Mouse (Mus musculus) macrophage (primary cell): ENCODE measurements around the gene Enpp1. TPM values are rescaled to one million over a fixed set of nuclear protein-coding genes. Genes with fewer than 3 reads are reported as not detected.

Experiments
- H3K27ac ChIP-seq: fragments of 350-480 bp; formaldehyde crosslinking; 2 replicates; pipeline ENCODE4 v1.9.0; 2021
- H3K36me3 ChIP-seq: fragments of 350-480 bp; formaldehyde crosslinking; 2 replicates; pipeline ENCODE4 v1.9.0; 2021; ENCODE audit errors: inconsistent target
- H3K4me3 ChIP-seq: fragments of 350-480 bp; formaldehyde crosslinking; 2 replicates; pipeline ENCODE4 v1.9.0; 2021; ENCODE audit errors: inconsistent target
- H3K79me2 ChIP-seq: fragments of 350-480 bp; formaldehyde crosslinking; 2 replicates; pipeline ENCODE4 v1.9.0; 2021; ENCODE audit errors: inconsistent target
- WGBS: methylation state at CpG from one replicate; pipeline ENCODE4 v1.1.7; 2026; ENCODE audit warnings: inconsistent platforms; ENCODE audit not compliant: missing documents; 5-methylcytosine and 5-hydroxymethylcytosine counted together
- polyA plus RNA-seq: library from polyadenylated mRNA; stranded (reverse); fragments of 250-400 nt; gene quantifications from 3 replicates; pipeline ENCODE4 v1.2.4, GENCODE M21; 2018; ENCODE audit warnings: inconsistent platforms
- total RNA-seq, 78 experiments: library from RNA; depleted of rRNA; stranded (reverse); fragments of 250-400 nt; gene quantifications; 1 replicate in 9 of 78; 2 replicates in 24 of 78; 3 replicates in 43 of 78; 4 replicates in 2 of 78; pipeline ENCODE4 v1.2.4; 2018; ENCODE audit warnings: inconsistent platforms in 56 of 78

Enpp1 gene
- total RNA-seq (2018; cell fraction: chromatin; rRNA removed) = 10 to 100 TPM in 9 of 26 experiments, 1 to 10 TPM in 17; 1.4 to 28.0 (median 8.0) TPM
- 10 to 100 TPM in 13 of 26 experiments, 1 to 10 TPM in 13; 5.0 to 20.6 (median 11.2) TPM for total RNA-seq (2018; cell fraction: cytosol; rRNA removed)
- total RNA-seq (2018; cell fraction: nucleus; rRNA removed) = 10 to 100 TPM in 18 of 26 experiments, 1 to 10 TPM in 8; 6.1 to 32.6 (median 10.9) TPM
- 14.4 to 16.1 TPM (median 15.6 TPM) in 3 replicates for polyA plus RNA-seq

DNA sequence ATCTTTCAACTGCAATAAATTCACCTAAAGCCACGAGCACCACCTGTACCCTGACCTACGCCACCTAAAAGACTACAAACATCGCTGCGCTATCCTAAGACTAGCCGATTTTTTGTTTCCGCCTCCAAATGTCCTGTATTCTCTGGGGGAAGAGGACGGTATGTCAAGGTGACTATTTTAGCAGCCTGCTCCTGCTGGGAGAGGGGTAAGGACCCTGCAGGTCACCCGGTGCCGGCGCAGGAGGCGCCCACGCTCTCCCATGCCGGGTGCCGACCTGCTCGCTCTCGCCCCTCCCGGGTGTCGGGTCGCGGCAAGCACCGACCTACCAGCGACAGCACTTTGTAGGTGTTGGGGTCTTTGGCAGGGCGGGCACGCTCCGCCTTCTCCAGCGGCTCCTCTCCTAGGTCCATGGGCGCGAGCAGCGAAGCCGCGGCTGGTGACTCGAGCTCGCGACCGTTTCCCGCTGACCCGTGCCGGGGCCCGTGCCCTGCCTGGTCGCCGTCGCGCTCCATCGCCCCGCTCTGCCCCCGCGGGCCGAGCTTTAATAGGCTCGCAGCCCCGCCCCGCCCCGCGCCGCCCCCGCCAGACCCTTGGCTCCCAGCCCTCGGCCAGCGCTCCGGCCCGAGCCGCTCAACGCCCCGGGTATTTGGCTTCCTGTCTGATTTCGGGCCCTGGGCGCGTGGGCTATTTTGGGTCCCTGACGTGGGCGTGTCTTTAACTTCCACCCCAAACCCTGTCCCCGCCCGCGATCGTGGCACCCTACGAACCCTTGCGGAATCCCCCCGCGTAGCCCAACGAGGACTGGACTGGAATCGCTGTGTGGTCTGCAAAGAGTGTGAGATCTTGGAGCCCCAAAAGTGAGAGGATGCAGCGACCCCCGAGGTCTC, at the start of gene Enpp1:
Gene Enpp1 (minus strand): TSS at position 680 of the 887 bp plus-strand sequence.
- H3K4me3 ChIP-seq = peak within 1 kb of the TSS; percentile 55
- H3K79me2 ChIP-seq = no peaks in the 10 kb centered on the region; the same call in 1 of the 2 replicates
- H3K36me3 ChIP-seq = no peaks in the 10 kb centered on the region
- peak within 1 kb of the TSS; percentile 13; the same call in 1 of the 2 replicates for H3K27ac ChIP-seq
- WGBS = 2% methylated on average over 76 of the region's 79 CpGs

DNA sequence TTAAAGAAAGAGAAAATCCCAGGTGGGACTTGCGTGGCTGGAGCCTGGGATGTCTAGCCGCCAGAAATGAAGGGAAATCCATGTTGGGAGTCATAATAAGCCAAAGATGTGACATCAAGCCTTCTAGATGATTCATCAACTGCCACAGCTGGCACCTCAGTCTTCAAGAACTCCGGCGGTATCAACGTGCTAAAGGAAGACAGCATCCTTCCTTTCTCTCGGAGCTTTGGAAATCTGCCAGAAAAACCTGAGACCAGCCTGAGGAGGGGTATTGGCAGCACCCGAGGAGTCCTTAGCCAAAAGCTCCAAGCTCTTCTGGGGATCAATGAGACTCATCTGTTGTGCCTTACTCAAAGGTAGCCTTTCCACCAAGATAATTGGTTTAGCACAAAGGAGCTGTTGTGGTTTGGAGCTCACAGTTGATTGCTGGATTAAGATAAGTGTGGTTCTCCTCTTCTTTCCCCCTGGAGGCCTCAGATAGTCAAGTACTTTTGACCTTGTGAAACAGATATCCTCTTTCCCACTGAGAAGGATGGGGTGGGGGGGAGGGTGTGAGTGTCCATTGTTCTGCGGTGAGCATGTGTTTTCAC, 46.5 kb upstream of the Enpp1 start:
- no peak overlapping the region for H3K27ac ChIP-seq
- no peaks in the 10 kb centered on the region for H3K79me2 ChIP-seq
- no peaks in the 10 kb centered on the region for H3K36me3 ChIP-seq
- H3K4me3 ChIP-seq = no peak overlapping the region
- WGBS = 85% methylated on average over 8 of the region's 8 CpGs

DNA sequence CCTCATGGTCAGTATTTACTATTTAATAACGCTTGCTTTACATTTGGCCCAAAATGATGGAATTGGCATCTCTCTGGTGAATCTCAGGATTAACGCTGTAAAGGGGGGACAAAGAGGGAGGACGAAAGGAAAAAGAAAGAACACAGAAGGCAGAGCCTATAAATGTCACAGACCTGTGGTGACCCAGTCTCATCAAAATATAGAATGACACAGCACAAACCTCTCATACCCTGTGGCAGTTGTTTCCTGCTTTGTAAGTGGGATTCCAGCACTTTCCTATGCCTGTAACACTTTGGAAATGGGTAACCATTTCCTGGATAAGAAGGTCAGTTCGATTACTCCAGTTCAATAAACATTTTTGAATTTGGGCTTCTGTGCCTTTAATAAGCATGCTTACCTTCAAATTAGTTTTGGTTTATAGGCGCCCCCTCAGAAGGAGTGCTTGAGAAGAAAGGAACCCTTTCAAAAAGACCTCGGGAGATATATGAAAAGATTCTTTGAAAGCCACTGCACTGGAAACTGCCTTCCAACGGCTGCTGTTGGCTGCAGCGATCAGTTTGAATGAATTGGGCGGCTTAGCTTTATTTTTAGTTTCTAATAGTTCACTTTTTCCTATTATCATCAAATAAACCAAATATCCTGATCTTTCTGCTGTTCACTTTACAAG, 43.0 kb upstream of the Enpp1 start:
- no peak overlapping the region for H3K27ac ChIP-seq
- H3K4me3 ChIP-seq = no peak overlapping the region
- H3K79me2 ChIP-seq = no peaks in the 10 kb centered on the region
- WGBS = 59% methylated on average over 9 of the region's 9 CpGs
- no peaks in the 10 kb centered on the region for H3K36me3 ChIP-seq

- no peaks in the 10 kb centered on the region for H3K79me2 ChIP-seq
- H3K4me3 ChIP-seq = no peak overlapping the region
- WGBS = 41% methylated on average over 11 of the region's 11 CpGs
- no peaks in the 10 kb centered on the region for H3K36me3 ChIP-seq
- no peak overlapping the region for H3K27ac ChIP-seq
These were observed 42.4 kb upstream of the Enpp1 start for GRCm38 (mm10) chr10:24754251-24754835.

DNA sequence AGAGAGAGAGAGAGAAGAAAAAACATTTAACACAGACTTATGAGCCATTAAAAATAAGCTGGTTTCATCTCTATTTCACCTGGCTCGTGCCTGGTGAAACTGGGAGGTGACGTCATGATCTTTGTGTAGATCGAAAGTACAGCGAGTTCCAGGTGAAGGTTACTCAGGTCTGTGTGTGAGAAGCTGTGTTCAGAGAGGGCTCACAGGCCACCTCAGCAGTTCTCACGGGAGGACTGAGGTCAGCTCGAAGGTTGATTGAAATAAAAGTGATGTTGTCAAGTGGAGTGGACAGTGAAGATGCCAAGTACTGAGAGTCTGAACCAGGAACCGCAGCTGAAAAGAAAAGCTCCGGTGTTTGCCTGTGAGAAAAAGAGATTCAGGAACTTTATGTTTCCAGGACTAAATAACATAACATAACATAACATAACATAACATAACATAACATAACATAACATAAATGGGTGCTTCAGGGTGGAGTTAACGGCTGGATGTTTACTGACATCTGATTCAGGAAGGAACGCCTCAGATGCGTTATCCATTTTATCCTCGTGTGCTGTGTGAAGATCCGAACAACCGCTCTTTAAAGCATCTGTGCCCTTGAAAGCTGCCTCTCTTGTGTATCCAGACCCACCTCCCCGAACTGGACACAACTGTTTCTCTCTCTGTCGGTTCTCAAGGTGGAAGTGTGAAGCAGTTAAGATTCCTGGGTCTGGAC, 41.7 kb upstream of the Enpp1 start:
- H3K36me3 ChIP-seq = no peaks in the 10 kb centered on the region
- no peak overlapping the region for H3K4me3 ChIP-seq
- H3K27ac ChIP-seq = no peak overlapping the region
- WGBS = 82% methylated on average over 16 of the region's 16 CpGs
- no peaks in the 10 kb centered on the region for H3K79me2 ChIP-seq

- 93% methylated on average over 9 of the region's 13 CpGs for WGBS
- no peak overlapping the region for H3K4me3 ChIP-seq
- H3K27ac ChIP-seq = no peak overlapping the region
- no peaks in the 10 kb centered on the region for H3K79me2 ChIP-seq
- no peaks in the 10 kb centered on the region for H3K36me3 ChIP-seq
These were observed 31.1 kb upstream of the Enpp1 start for GRCm38 (mm10) chr10:24742950-24743487.

- H3K4me3 ChIP-seq = no peak overlapping the region
- no peaks in the 10 kb centered on the region for H3K36me3 ChIP-seq
- H3K27ac ChIP-seq = no peak overlapping the region
- H3K79me2 ChIP-seq = no peaks in the 10 kb centered on the region
- WGBS = 83% methylated on average over 7 of the region's 7 CpGs
These were observed 29.6 kb upstream of the Enpp1 start for GRCm38 (mm10) chr10:24741229-24742198.

DNA sequence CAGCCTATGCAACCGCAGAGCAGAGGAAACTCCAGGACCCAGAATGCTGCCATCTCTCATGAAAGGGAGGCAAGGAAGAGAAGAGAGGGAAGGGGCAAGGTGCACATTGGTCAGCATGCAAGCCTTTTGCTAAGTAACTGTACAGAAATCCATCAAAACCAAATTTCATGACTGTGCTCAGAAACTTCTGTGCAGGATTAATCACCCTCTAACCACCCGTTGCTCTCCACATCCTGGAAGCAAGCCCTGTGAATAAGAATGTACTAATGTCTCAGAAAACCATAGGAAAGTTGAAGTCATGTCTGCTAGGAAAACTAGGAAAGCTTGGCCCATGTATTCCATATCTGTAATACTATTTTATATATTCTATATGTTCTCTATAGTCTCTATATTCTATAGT, 27.2 kb upstream of the Enpp1 start:
- Histone ChIP-seq H3K27ac (no peak overlapping the region), H3K36me3 (no peaks in the 10 kb centered on the region), H3K4me3 (no peak overlapping the region), H3K79me2 (no peaks in the 10 kb centered on the region)
- 73% methylated on average over 2 of the region's 2 CpGs for WGBS

DNA sequence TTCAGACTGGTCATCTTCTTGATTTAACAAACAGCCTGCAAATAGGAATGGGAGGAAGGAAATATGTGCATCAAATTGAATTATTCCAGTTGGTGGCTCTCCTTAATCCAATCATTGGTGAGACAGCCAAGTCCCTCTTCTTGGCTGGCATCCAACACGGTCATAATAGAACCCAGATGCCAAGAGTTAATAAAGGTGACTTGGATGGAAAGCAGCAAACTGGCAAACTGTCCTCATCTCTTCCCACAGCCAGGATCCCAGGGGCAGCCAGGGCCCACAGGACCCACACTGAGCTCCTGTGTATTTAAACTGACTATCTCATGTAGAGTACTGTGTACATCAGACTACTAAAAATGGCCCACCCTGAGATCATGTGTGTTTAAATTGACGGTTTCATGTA, 26.5 kb upstream of the Enpp1 start:
- whole genome bisulfite sequencing = 88% methylated on average over 2 of the region's 2 CpGs
- no peak overlapping the region for H3K4me3 ChIP-seq
- no peaks in the 10 kb centered on the region for H3K36me3 ChIP-seq
- H3K27ac ChIP-seq = no peak overlapping the region
- H3K79me2 ChIP-seq = no peaks in the 10 kb centered on the region

GRCm38 (mm10) chr10:24735027-24735777, 23.2 kb upstream of the Enpp1 start:
- Histone ChIP-seq H3K4me3 (no peak overlapping the region), H3K27ac (no peak overlapping the region), H3K36me3 (no peaks in the 10 kb centered on the region), H3K79me2 (no peaks in the 10 kb centered on the region)
- 89% methylated on average over 5 of the region's 5 CpGs for WGBS

GRCm38 (mm10) chr10:24727478-24727877, 15.5 kb upstream of the Enpp1 start:
- H3K79me2 ChIP-seq = no peaks in the 10 kb centered on the region
- no peak overlapping the region for H3K4me3 ChIP-seq
- WGBS = 37% methylated on average over 4 of the region's 4 CpGs
- no peak overlapping the region for H3K27ac ChIP-seq
- no peaks in the 10 kb centered on the region for H3K36me3 ChIP-seq

DNA sequence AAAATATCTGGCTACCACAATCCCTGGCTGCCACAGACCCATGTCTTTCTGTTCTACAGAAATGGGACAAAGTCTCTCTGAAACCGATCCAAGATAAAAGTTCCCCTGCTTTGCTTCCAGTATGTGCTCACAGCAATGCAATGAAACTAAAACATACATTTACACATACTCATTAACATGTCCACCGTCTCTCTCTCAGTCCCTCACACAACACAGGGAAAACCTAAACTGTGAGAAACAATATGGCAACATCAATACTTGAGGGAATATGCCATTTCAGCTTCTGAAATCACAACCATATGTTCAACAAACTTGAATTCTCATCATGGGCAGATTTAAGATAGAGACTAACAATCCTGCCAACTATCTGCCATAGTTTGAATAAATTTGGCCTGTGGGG, 13.2 kb upstream of the Enpp1 start:
- H3K4me3 ChIP-seq = no peak overlapping the region
- H3K27ac ChIP-seq = no peak overlapping the region
- H3K79me2 ChIP-seq = no peaks in the 10 kb centered on the region
- no peaks in the 10 kb centered on the region for H3K36me3 ChIP-seq
- 100% methylated on average over 2 of the region's 2 CpGs for WGBS
